Mouse (Mus musculus): ENCODE data around the gene Tnfrsf19. TPM values are rescaled to one million over a fixed set of nuclear protein-coding genes. Genes with fewer than 3 reads are reported as not detected.

Gene Tnfrsf19
- polyA plus RNA-seq, 1 experiment from 2014 or later = 41.8 TPM

GRCm38 (mm10) chr14:60985077-60985476, 61.2 kb downstream of the Tnfrsf19 start:
- Histone ChIP-seq H3K4me1 (peaks cover 16% of the 10 kb centered on the region), H3K36me3 (0 out of 2 replicates have a peak, but pooled peaks cover 2% of the 10 kb centered on the region), H3K4me2 (replicated peaks) (no peak overlapping the region), H3K27ac (no peak overlapping the region), H3K9me3 (no peaks in the 10 kb centered on the region), H3K4me3 (no peak overlapping the region), H3K9ac (no peak overlapping the region), H3K27me3 (replicated peaks) (no peaks in the 10 kb centered on the region)
- no peak for ATAC-seq (ENCODE audit: low FRiP score, low read depth)
- WGBS = 9% methylated on average over 4 of the region's 4 CpGs

- no peak overlapping the region for H3K4me2 ChIP-seq (replicated peaks)
- ATAC-seq (ENCODE audit: low FRiP score, low read depth) = no peak
- H3K9ac ChIP-seq = no peak overlapping the region
- H3K9me3 ChIP-seq = no peaks in the 10 kb centered on the region
- H3K36me3 ChIP-seq = 0 out of 2 replicates have a peak, but pooled peaks cover 2% of the 10 kb centered on the region
- H3K4me1 ChIP-seq = peaks cover 16% of the 10 kb centered on the region
- WGBS = 43% methylated on average over 6 of the region's 6 CpGs
- H3K27me3 ChIP-seq (replicated peaks) = no peaks in the 10 kb centered on the region
- H3K27ac ChIP-seq = no peak overlapping the region
- no peak overlapping the region for H3K4me3 ChIP-seq
Observed at GRCm38 (mm10) chr14:60984266-60984665, 62.0 kb downstream of the Tnfrsf19 start.

GRCm38 (mm10) chr14:60982126-60982525, 64.2 kb downstream of the Tnfrsf19 start:
- no peak overlapping the region for H3K4me2 ChIP-seq (replicated peaks)
- H3K4me1 ChIP-seq = peaks cover 13% of the 10 kb centered on the region
- ATAC-seq (ENCODE audit: low FRiP score, low read depth) = no peak
- no peak overlapping the region for H3K4me3 ChIP-seq
- H3K9ac ChIP-seq = no peak overlapping the region
- H3K9me3 ChIP-seq = no peaks in the 10 kb centered on the region
- H3K36me3 ChIP-seq = 0 out of 2 replicates have a peak, but pooled peaks cover 2% of the 10 kb centered on the region
- no peak overlapping the region for H3K27ac ChIP-seq
- H3K27me3 ChIP-seq (replicated peaks) = no peaks in the 10 kb centered on the region

- no peak overlapping the region for H3K27ac ChIP-seq
- no peak for ATAC-seq (ENCODE audit: low FRiP score, low read depth)
- no peaks in the 10 kb centered on the region for H3K27me3 ChIP-seq (replicated peaks)
- H3K36me3 ChIP-seq = 0 out of 2 replicates have a peak, but pooled peaks cover 2% of the 10 kb centered on the region
- no peaks in the 10 kb centered on the region for H3K9me3 ChIP-seq
- H3K4me2 ChIP-seq (replicated peaks) = no peak overlapping the region
- WGBS = 96% methylated on average over 5 of the region's 5 CpGs
- no peak overlapping the region for H3K9ac ChIP-seq
- H3K4me3 ChIP-seq = no peak overlapping the region
- peaks cover 13% of the 10 kb centered on the region for H3K4me1 ChIP-seq
Observed at GRCm38 (mm10) chr14:60980244-60980887, 65.9 kb downstream of the Tnfrsf19 start.

GRCm38 (mm10) chr14:60978129-60978528, 68.2 kb downstream of the Tnfrsf19 start:
- ATAC-seq (ENCODE audit: low FRiP score, low read depth) = no peak
- no peaks in the 10 kb centered on the region for H3K9me3 ChIP-seq
- no peak overlapping the region for H3K27ac ChIP-seq
- H3K36me3 ChIP-seq = peaks cover 6% of the 10 kb centered on the region; the same call in 1 of the 2 replicates
- no peak overlapping the region for H3K4me3 ChIP-seq
- no peaks in the 10 kb centered on the region for H3K27me3 ChIP-seq (replicated peaks)
- H3K4me1 ChIP-seq = no peaks in the 10 kb centered on the region
- WGBS = 53% methylated on average over 6 of the region's 6 CpGs
- H3K9ac ChIP-seq = no peak overlapping the region
- no peak overlapping the region for H3K4me2 ChIP-seq (replicated peaks)

DNA sequence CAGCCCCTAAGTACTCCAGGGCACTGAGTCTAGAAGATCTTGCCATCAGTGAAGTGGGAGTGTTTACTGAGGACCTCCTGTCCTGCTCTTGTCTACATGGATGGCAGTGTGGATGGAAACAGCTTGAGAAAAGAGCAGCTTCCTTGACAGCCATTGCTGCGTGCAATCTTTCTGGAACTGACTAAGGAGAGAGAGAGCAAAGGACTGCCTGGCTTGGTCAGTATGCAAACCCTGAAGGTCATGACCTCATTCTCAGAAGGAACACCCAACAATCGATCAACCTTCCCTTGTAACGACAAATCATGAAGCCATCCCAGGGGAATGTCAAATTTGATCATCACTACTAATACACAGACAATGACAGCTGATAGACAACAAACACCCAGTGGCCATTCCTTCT, 70.1 kb downstream of the Tnfrsf19 start:
- Histone ChIP-seq H3K36me3 (peaks cover 11% of the 10 kb centered on the region; the same call in 1 of the 2 replicates), H3K4me3 (no peak overlapping the region), H3K27ac (no peak overlapping the region), H3K4me2 (replicated peaks) (no peak overlapping the region), H3K9me3 (no peaks in the 10 kb centered on the region), H3K4me1 (no peaks in the 10 kb centered on the region), H3K9ac (no peak overlapping the region), H3K27me3 (replicated peaks) (no peaks in the 10 kb centered on the region)
- WGBS = 90% methylated on average over 3 of the region's 3 CpGs
- no peak for ATAC-seq (ENCODE audit: low FRiP score, low read depth)

DNA sequence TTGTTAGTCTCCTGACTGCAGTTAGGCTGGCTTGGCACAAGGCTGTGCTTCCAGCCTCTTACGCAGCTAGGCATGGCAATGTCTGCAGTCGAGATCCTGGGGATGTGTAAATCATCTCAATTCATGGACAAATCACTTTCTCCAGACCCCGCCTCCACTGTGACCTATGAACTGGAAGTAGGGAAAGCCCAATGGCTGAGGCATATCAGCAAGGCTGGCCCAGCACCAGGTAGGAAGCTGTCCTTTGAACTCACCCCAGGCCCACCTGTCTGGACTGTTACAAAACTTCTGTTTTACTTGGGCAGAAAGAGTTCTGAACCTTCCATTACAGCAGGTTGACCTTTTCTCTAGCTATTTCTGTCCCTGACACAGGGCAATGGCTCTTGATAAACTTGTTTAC, 70.6 kb downstream of the Tnfrsf19 start:
- 83% methylated on average over 3 of the region's 3 CpGs for WGBS
- Histone ChIP-seq H3K4me2 (replicated peaks) (no peak overlapping the region), H3K36me3 (peaks cover 14% of the 10 kb centered on the region; the same call in 1 of the 2 replicates), H3K27ac (no peak overlapping the region), H3K27me3 (replicated peaks) (no peaks in the 10 kb centered on the region), H3K9ac (no peak overlapping the region), H3K4me3 (no peak overlapping the region), H3K9me3 (no peaks in the 10 kb centered on the region), H3K4me1 (no peaks in the 10 kb centered on the region)
- no peak for ATAC-seq (ENCODE audit: low FRiP score, low read depth)

DNA sequence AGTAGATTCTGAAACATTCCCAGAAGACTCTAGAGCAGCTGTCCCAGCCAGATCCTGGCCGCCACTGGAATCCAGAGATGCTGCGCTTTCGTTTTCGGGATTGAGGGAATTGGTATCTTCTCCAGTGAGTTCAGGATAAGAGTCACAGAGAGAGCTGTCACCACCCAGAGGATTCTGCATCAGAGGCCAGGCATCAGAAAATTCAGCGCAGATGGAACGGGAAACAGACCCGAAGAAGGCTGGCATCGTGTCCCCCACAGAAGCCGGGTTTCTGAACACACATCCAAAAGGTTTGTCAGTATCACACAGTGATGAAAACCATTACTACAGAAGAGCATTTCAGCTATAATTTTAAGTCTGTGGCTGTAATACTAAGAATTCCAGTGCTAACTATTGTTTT, 75.3 kb downstream of the Tnfrsf19 start:
- no peak overlapping the region for H3K9ac ChIP-seq
- no peaks in the 10 kb centered on the region for H3K4me1 ChIP-seq
- 92% methylated on average over 9 of the region's 9 CpGs for WGBS
- ATAC-seq (ENCODE audit: low FRiP score, low read depth) = no peak
- no peak overlapping the region for H3K27ac ChIP-seq
- no peaks in the 10 kb centered on the region for H3K9me3 ChIP-seq
- no peaks in the 10 kb centered on the region for H3K27me3 ChIP-seq (replicated peaks)
- no peak overlapping the region for H3K4me2 ChIP-seq (replicated peaks)
- H3K4me3 ChIP-seq = no peak overlapping the region
- peaks cover 17% of the 10 kb centered on the region for H3K36me3 ChIP-seq

DNA sequence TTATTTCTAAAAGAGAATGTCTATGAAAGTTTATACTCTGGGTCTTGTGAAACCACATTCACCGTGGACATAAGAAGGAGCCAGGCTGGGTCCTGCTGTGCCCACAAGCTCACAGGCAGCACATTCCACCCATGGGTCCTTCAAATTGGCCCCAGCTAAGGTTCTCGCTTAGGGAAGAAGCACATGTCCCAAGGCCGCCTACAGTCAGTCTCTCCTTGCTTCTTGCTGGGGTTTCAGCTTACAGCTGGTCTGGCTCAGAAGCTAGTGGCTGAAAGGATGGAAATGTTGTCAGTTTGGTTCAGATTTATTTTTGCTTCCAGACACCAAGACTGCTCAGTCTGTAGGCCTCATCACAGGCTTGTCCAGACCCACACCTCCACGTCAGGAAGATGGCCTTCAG, 80.2 kb downstream of the Tnfrsf19 start:
- ATAC-seq (ENCODE audit: low FRiP score, low read depth) = no peak
- peaks cover 14% of the 10 kb centered on the region; the same call in 1 of the 2 replicates for H3K36me3 ChIP-seq
- WGBS = 92% methylated on average over 4 of the region's 4 CpGs
- no peak overlapping the region for H3K9ac ChIP-seq
- no peaks in the 10 kb centered on the region for H3K9me3 ChIP-seq
- H3K4me3 ChIP-seq = no peak overlapping the region
- H3K27me3 ChIP-seq (replicated peaks) = no peaks in the 10 kb centered on the region
- H3K27ac ChIP-seq = no peak overlapping the region
- H3K4me1 ChIP-seq = no peaks in the 10 kb centered on the region
- no peak overlapping the region for H3K4me2 ChIP-seq (replicated peaks)

DNA sequence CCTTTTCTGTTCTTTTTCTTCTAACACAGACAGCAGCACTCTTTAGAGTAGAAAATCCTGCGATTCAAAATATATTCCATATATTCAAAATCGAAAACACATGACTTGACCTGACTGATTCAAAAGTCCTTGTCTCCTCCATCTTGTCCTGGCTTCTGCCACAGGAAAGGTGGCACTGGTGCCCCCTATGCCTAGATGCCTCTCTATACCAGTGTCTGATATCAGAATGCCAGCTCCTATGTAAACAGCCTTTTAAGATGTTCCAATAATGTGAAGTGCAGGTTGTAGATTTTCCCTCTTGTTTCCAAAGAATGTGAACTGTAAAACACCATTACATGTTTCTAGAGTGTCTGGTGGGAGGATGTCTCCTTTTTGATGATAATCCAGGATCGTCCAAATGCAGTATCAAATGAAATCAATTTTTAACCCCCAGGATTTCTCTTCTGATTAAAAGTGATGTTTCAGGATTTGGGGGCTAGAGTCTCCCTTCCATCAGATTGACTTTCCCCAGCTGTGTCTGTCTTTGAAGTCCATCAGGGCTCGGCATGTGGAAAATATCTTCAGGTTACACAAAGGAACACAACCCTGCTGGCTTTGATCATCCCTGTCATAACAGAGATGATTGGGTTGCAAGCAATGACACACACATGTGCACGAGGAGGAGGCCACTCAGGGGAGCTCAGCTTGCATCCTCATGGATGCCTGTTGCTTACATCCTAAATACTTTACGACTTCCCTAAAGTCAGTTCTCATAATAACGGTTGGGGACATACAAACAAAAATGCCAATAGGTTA, 82.1 kb downstream of the Tnfrsf19 start:
- H3K9me3 ChIP-seq = no peaks in the 10 kb centered on the region
- no peak overlapping the region for H3K9ac ChIP-seq
- H3K27me3 ChIP-seq (replicated peaks) = no peaks in the 10 kb centered on the region
- H3K4me3 ChIP-seq = no peak overlapping the region
- H3K36me3 ChIP-seq = peaks cover 9% of the 10 kb centered on the region; the same call in 1 of the 2 replicates
- H3K4me2 ChIP-seq (replicated peaks) = no peak overlapping the region
- no peak overlapping the region for H3K27ac ChIP-seq
- ATAC-seq (ENCODE audit: low FRiP score, low read depth) = no peak
- WGBS = 87% methylated on average over 7 of the region's 7 CpGs
- no peaks in the 10 kb centered on the region for H3K4me1 ChIP-seq

GRCm38 (mm10) chr14:60957611-60958157, 88.6 kb downstream of the Tnfrsf19 start:
- Histone ChIP-seq H3K4me2 (replicated peaks) (no peak overlapping the region), H3K4me3 (no peak overlapping the region), H3K9ac (no peak overlapping the region), H3K27ac (no peak overlapping the region), H3K27me3 (replicated peaks) (no peaks in the 10 kb centered on the region), H3K36me3 (no peaks in the 10 kb centered on the region), H3K9me3 (0 out of 2 replicates have a peak, but pooled peaks cover 2% of the 10 kb centered on the region), H3K4me1 (no peaks in the 10 kb centered on the region)
- ATAC-seq (ENCODE audit: low FRiP score, low read depth) = no peak

- Histone ChIP-seq H3K27me3 (replicated peaks) (no peaks in the 10 kb centered on the region), H3K4me3 (no peak overlapping the region), H3K4me2 (replicated peaks) (no peak overlapping the region), H3K36me3 (no peaks in the 10 kb centered on the region), H3K27ac (no peak overlapping the region), H3K9me3 (no peaks in the 10 kb centered on the region), H3K4me1 (no peaks in the 10 kb centered on the region), H3K9ac (no peak overlapping the region)
- no peak for ATAC-seq (ENCODE audit: low FRiP score, low read depth)
- 93% methylated on average over 4 of the region's 4 CpGs for WGBS
Observed at GRCm38 (mm10) chr14:60937481-60938039, 108.7 kb downstream of the Tnfrsf19 start.
